Mouse (Mus musculus) kidney, adult 2 months (tissue): ENCODE measurements around the gene Abcc9. TPM values are rescaled to one million over a fixed set of nuclear protein-coding genes. Genes with fewer than 3 reads are reported as not detected.

Experiments
- DNase-seq: peaks from one replicate; pipeline ENCODE4 v3.0.0; 2021
- H3K27ac ChIP-seq: fragments of 200-500 bp; 2 replicates; pipeline ENCODE4 v1.5.1; 2012; ENCODE audit warnings: low read depth, low read length, control low read depth, inconsistent platforms; ENCODE audit not compliant: insufficient read depth
- H3K27me3 ChIP-seq: fragments of 200-500 bp; replicated peaks from 2 replicates; pipeline ENCODE4 v1.6.1; 2012; ENCODE audit warnings: mild to moderate bottlenecking, moderate library complexity, low read length, inconsistent platforms; ENCODE audit not compliant: control insufficient read depth, insufficient read depth
- H3K36me3 ChIP-seq: fragments of 200-500 bp; 2 replicates; pipeline ENCODE4 v1.6.1; 2012; ENCODE audit warnings: mild to moderate bottlenecking, moderate library complexity, low read length, inconsistent platforms; ENCODE audit not compliant: control insufficient read depth, insufficient read depth
- H3K4me1 ChIP-seq: fragments of 200-500 bp; 2 replicates; pipeline ENCODE4 v1.6.1; 2011; ENCODE audit warnings: low read length; ENCODE audit not compliant: control insufficient read depth, insufficient read depth
- H3K4me3 ChIP-seq: fragments of 200-500 bp; 2 replicates; pipeline ENCODE4 v1.5.1; 2011; ENCODE audit warnings: mild to moderate bottlenecking, low read depth, low read length, control low read depth; ENCODE audit not compliant: insufficient read depth
- CTCF ChIP-seq: fragments of 200-500 bp; conservative IDR thresholded peaks from 2 replicates; pipeline ENCODE4 v1.5.1; 2011; ENCODE audit warnings: low read depth, mild to moderate bottlenecking, control low read depth, low read length, moderate library complexity, mixed read lengths; ENCODE audit not compliant: insufficient read depth, insufficient read length
- POLR2A ChIP-seq: fragments of 200-500 bp; IDR thresholded peaks from one replicate; pipeline ENCODE4 v1.6.1; 2011; ENCODE audit warnings: low read depth, low read length, control low read depth
- WGBS: fragments of 180-500 bp; shearing (Covaris S2); methylation state at CpG from one replicate; pipeline ENCODE4 v1.1.7; 2018; 5-methylcytosine and 5-hydroxymethylcytosine counted together
- polyA plus RNA-seq: library from polyadenylated mRNA; depleted of rRNA; stranded (reverse); fragments of >200 nt; gene quantifications from 2 replicates; pipeline ENCODE4 v1.2.3, GENCODE M21; 2012

Gene Abcc9
- polyA plus RNA-seq, 1 experiment: 5.3 TPM

DNA sequence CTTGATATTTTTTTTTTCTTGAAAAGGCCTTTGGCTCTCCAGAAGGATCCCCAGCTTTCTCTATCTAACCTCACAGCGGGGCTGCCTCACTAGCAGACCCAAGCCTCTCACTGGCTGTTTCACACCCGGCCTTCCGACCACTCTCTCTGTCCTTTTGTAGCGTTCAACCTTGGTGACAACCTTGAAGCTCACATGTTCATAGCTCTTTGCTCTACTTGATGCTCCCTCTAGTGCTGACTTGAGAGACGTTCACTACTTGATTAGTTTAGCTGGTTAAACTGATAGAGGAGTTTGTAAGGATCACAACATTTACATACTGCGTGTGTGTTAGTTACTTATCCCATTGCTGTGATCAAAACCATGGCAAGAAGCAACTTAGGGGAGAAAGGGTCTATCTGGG lies 18.5 kb upstream of the Abcc9 start:
- Histone ChIP-seq H3K4me1 (no peaks in the 10 kb centered on the region), H3K4me3 (no peak overlapping the region), H3K27me3 (no peaks in the 10 kb centered on the region), H3K27ac (no peak overlapping the region), H3K36me3 (no peaks in the 10 kb centered on the region)
- TF ChIP-seq CTCF (no peak), POLR2A (no peak)
- DNase-seq: peak; percentile 13
- WGBS: 60% methylated on average over 6 of the region's 6 CpGs

DNA sequence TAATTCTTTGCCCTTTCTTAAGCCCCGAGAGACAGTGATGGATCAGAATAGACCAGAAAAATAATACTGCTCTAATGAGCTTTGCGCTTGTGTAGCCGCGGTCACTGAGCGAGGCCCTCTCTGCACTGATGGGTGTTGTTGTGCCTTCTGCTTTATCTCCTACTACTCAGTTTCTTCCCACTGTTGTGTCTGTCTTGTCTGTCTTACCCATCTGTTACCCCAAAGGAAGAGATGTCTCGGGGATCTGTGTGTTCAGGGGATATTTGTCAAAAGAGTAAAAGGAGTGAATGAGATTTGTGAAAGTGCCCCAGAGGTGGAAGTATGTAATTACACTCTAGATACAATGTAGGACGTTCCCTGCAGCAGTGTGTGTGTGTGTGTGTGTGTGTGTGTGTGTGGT lies 16.1 kb upstream of the Abcc9 start:
- H3K27ac ChIP-seq: no peak overlapping the region
- no peak overlapping the region for H3K4me3 ChIP-seq
- 69% methylated on average over 7 of the region's 7 CpGs for WGBS
- no peaks in the 10 kb centered on the region for H3K36me3 ChIP-seq
- no peaks in the 10 kb centered on the region for H3K4me1 ChIP-seq
- DNase-seq: no peak
- no peaks in the 10 kb centered on the region for H3K27me3 ChIP-seq
- no peak for TF ChIP-seq POLR2A
- TF ChIP-seq CTCF: no peak

DNA sequence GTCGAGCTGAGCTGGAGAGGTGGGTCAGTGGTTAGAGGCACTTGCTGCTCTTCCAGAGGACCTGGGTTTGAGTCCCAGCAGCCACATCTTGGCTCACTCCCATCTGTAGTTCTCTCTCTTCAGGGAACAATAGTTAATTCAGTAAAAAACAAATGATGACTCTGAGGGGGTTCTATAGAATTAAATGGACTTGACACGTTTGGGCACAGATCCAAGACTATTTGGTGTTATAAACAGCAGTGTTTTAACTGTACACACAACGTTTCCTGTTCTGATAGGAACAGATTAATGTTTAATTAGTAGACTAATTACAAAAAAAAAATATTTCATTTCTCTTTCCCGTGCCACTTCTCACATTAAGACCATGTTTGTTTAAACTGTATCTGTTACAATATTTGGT lies 15.1 kb upstream of the Abcc9 start:
- Histone ChIP-seq H3K36me3 (no peaks in the 10 kb centered on the region), H3K4me1 (no peaks in the 10 kb centered on the region), H3K27ac (no peak overlapping the region), H3K27me3 (no peaks in the 10 kb centered on the region), H3K4me3 (no peak overlapping the region)
- no peak for DNase-seq
- WGBS: 58% methylated on average over 4 of the region's 4 CpGs
- TF ChIP-seq CTCF (no peak), POLR2A (no peak)

DNA sequence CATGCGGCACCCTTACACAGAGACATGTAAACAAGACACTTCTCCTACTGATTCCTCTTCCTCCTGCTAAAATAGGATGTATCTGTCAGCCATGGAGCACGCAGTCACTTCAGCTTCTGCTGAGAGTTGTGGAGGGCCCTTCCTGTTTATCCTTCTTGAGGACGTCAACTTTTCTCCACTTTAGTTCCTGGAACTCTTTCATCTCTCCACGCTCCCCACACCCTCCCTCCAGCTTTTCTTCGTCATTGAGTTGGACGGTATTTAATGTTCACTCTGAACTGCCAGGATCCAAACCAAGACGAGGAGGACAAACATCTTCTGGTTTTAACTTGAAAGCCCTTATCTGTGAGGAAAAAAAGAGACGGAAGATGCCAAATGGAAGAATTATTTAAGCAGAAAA lies 12.9 kb upstream of the Abcc9 start:
- Histone ChIP-seq H3K27me3 (no peaks in the 10 kb centered on the region), H3K27ac (no peak overlapping the region), H3K4me3 (no peak overlapping the region), H3K4me1 (no peaks in the 10 kb centered on the region), H3K36me3 (no peaks in the 10 kb centered on the region)
- TF ChIP-seq CTCF: no peak
- 65% methylated on average over 8 of the region's 8 CpGs for WGBS
- DNase-seq: no peak

DNA sequence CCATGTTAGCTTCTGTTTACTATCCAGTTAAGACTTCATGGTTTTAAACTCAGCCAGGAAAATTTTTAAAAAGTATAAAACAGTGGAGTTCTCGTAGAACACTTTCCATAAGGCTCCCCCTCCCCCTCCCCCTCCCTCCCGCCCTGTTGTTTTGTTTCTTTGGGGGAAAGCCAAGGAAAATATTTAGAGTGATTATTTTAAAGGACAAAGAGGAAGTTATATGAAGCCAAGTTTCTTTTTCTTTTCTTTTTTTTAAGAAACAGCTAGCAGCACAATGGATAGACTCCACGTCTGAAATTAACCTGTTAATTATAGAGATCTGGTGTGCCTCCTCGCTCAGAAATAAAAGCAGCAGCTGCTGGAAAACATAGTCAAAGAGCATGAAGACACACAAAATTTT lies 9.0 kb upstream of the Abcc9 start:
- no peak for DNase-seq
- H3K4me1 ChIP-seq: no peaks in the 10 kb centered on the region
- no peak overlapping the region for H3K4me3 ChIP-seq
- H3K36me3 ChIP-seq: no peaks in the 10 kb centered on the region
- no peak for TF ChIP-seq POLR2A
- no peak for TF ChIP-seq CTCF
- WGBS: 31% methylated on average over 4 of the region's 4 CpGs
- H3K27ac ChIP-seq: no peak overlapping the region
- H3K27me3 ChIP-seq: no peaks in the 10 kb centered on the region

DNA sequence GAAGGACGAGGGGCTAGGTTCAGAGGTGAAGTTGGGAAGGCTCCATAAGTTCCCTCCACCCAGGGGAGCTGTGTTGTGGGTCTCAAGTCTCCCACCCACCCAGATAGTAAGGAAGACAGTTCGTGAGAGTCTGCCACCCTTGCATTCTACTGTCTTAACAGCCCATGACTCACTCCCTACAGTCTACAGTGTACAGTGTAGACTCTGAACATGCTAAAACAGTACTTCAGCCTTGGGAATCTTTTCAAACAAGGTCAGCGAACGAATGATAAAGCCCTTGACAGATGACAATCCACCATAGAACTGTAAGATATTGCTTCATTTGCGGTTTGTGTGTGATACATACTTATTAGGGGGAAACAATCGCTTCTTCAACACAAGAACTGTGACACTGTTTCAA lies 8.6 kb upstream of the Abcc9 start:
- Histone ChIP-seq H3K4me3 (no peak overlapping the region), H3K4me1 (no peaks in the 10 kb centered on the region), H3K36me3 (no peaks in the 10 kb centered on the region), H3K27ac (no peak overlapping the region), H3K27me3 (no peaks in the 10 kb centered on the region)
- TF ChIP-seq POLR2A: no peak
- no peak for TF ChIP-seq CTCF
- DNase-seq: no peak
- WGBS: 71% methylated on average over 6 of the region's 6 CpGs

DNA sequence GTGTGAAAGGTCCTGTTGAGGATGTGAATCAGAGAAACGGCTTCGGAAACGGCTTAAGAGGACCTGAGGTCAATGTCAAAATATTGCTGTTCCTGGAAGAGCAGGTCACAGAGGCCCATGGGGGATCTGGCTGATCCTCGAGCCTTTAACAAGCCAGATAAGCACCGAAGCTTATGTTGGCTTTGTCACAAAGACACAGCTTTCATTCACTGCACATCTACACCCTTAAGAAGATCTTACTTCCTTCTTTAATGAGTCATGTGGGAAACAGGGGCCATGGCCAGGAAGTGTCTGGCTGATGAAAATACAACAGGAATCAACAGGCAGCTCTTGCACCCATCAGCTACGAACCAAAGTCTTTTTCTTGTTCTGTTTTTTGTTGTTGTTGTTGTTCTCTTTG lies 6.3 kb upstream of the Abcc9 start:
- no peak for DNase-seq
- no peak for TF ChIP-seq POLR2A
- no peak for TF ChIP-seq CTCF
- Histone ChIP-seq H3K4me3 (no peak overlapping the region), H3K27ac (no peak overlapping the region), H3K36me3 (no peaks in the 10 kb centered on the region), H3K27me3 (no peaks in the 10 kb centered on the region), H3K4me1 (no peaks in the 10 kb centered on the region)
- WGBS: 60% methylated on average over 6 of the region's 6 CpGs

DNA sequence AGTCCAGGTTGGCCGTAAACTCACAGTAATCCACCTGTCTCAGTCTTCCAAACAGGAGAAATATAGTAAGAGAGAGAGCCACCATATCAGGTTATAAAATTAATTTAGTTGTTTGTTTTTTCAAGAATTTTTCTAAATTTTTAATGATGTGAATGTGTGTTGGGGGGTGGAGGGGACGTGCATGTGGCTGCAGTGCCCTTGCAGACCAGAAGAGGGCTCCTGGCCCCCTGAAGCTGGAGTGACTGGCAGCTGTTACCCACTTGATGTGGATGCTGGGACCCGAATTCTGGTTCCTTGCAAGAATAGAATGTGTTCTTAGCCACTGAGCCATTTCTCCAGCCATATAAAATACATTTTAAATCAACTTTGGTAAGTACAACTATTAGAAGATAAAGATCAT lies 4.6 kb upstream of the Abcc9 start:
- Histone ChIP-seq H3K36me3 (no peaks in the 10 kb centered on the region), H3K27me3 (no peaks in the 10 kb centered on the region), H3K4me3 (no peak overlapping the region), H3K27ac (no peak overlapping the region), H3K4me1 (no peaks in the 10 kb centered on the region)
- TF ChIP-seq POLR2A (no peak), CTCF (peak; percentile 41)
- DNase-seq: no peak
- WGBS: 89% methylated on average over 3 of the region's 3 CpGs
